Mouse (Mus musculus) erythroblast, embryonic 14.5 days (primary cell): Measurements from ENCODE around the gene Acvr1b. TPM values are rescaled to one million over a fixed set of nuclear protein-coding genes. Genes with fewer than 3 reads are reported as not detected.

Source experiments
- H3K27me3 ChIP-seq: 2 replicates; pipeline ENCODE4 v1.6.1; 2012; ENCODE audit warnings: inconsistent platforms; ENCODE audit not compliant: control insufficient read depth
- H3K36me3 ChIP-seq: 2 replicates; pipeline ENCODE4 v1.6.1; 2012; ENCODE audit warnings: mild to moderate bottlenecking, inconsistent platforms; ENCODE audit not compliant: control insufficient read depth
- H3K4me1 ChIP-seq: 2 replicates; pipeline ENCODE4 v1.6.1; 2012; ENCODE audit warnings: inconsistent platforms; ENCODE audit not compliant: control insufficient read depth
- H3K4me3 ChIP-seq: replicated peaks from 2 replicates; pipeline ENCODE3; 2012; ENCODE audit warnings: moderate library complexity, mild to moderate bottlenecking, inconsistent platforms
- H3K9me3 ChIP-seq: 2 replicates; pipeline ENCODE4 v1.6.1; 2012; ENCODE audit warnings: low read length, inconsistent platforms, mixed read lengths; ENCODE audit not compliant: control insufficient read depth
- GATA1 ChIP-seq: IDR thresholded peaks from 2 replicates; pipeline ENCODE4 v1.6.1; 2012; ENCODE audit warnings: low read length, inconsistent platforms, mixed read lengths
- TAL1 ChIP-seq: IDR thresholded peaks from 3 replicates; pipeline ENCODE4 v1.6.1; 2012; ENCODE audit warnings: low read length, inconsistent platforms, mixed read lengths
- polyA plus RNA-seq: library from polyadenylated mRNA; stranded (reverse); fragments of >175 nt; gene quantifications from 2 replicates; pipeline ENCODE4 v1.2.3, GENCODE M21; 2012

Acvr1b gene
- polyA plus RNA-seq, 1 experiment = 0.02 TPM

DNA sequence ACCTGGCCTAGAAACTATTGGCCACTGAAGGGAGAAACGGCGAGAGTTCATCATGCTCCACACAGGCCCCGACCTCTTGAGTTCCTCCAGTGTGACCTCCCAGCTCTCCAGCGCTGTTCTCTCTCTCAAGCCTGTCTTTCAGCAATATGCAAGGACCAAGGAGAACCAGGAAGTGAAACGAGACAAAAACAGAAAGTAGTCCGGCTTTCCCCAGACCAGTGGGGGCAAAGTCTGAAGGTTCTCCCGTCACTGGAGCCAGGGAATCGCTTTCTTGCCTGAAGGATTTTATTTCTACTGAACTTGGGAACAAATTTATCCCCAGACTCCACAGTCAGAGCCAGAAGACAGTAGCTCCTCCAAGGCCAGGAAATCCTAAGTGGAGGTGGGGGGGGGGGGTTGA, 29.1 kb upstream of the Acvr1b start:
- no peaks in the 10 kb centered on the region for H3K36me3 ChIP-seq
- H3K27me3 ChIP-seq = peaks cover 32% of the 10 kb centered on the region
- H3K9me3 ChIP-seq = no peaks in the 10 kb centered on the region
- no peak overlapping the region for H3K4me3 ChIP-seq
- TF ChIP-seq GATA1 (no peak), TAL1 (no peak)
- peaks cover 31% of the 10 kb centered on the region for H3K4me1 ChIP-seq

DNA sequence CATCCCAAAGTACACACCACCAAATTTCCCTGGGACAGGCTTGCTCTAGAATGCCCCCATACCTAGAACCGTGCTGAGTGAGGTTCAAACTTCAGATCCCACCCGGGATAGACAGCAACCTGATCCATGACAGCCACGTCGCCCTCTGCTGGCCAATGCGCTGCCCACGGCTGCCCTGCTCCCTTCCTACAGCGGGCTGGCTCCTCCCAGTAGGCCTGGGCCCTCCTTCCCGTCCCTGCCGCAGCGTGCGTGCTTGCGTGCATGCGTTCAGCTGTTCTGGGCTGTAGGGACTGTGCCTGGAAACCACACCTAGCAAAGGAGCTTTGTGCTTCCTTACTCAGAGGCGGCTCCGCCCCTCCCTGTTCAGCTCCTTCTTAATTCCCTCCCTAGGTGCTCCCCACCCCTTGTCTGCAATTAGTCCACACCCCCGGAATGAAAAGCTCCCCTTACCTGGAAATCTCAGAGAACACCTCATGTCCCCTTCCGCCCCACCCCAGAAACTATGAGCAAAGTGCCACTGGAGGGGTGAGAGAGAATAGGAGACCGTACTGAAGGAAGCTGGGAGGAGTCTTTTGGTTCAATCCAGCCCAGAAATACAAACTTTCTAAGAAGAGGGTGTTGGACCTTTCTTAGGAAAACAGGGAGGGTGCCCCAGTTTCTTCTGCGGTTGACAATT, 28.3 kb upstream of the Acvr1b start:
- Histone ChIP-seq H3K27me3 (peaks cover 28% of the 10 kb centered on the region), H3K4me3 (peak overlapping the region; percentile 18), H3K4me1 (peaks cover 25% of the 10 kb centered on the region), H3K9me3 (no peaks in the 10 kb centered on the region), H3K36me3 (no peaks in the 10 kb centered on the region)
- TF ChIP-seq GATA1 (no peak), TAL1 (no peak)

DNA sequence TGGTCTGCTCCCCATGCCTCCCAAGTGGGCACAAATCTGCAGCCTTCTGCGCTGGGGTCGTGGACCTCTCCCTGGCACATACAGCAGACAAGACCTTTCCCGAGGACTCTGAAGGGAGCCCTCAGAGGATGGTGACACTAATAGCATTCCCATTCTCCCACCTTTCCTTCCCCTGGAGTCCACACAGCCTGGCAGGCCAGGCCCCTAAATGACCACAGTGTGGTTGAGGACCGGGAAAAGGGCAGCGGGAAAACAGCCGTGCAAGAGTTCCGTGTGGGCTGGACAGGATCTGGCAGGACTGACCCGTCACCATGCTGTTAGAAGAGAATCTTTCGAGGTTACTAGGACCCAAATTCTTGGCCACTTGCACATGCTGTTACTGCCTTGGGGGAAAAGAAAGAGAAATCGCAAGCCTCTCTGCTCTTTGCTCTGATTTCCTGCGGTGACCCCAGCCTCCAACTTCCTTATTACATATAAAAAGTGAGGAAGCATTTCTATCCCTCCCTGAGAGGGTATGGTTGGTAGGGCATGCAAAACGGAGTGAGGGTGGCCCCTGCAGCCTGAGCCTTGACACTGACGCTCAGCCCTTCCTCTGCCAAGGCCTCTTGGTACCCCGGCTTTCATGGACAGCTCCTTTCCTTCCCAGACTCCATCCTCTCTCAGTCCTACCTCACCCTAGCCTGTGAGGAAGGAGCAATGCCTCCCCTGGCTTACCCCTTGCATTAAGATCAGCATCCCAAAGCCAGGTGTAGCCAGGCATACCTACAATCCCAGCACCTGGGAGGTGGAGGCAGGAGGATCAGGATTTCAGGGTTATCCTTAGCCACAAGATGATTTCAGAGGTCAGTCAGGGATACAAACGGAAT, 27.5 kb upstream of the Acvr1b start:
- Histone ChIP-seq H3K36me3 (no peaks in the 10 kb centered on the region), H3K27me3 (peaks cover 28% of the 10 kb centered on the region), H3K9me3 (no peaks in the 10 kb centered on the region), H3K4me3 (no peak overlapping the region), H3K4me1 (peaks cover 19% of the 10 kb centered on the region)
- no peak for TF ChIP-seq GATA1
- no peak for TF ChIP-seq TAL1

DNA sequence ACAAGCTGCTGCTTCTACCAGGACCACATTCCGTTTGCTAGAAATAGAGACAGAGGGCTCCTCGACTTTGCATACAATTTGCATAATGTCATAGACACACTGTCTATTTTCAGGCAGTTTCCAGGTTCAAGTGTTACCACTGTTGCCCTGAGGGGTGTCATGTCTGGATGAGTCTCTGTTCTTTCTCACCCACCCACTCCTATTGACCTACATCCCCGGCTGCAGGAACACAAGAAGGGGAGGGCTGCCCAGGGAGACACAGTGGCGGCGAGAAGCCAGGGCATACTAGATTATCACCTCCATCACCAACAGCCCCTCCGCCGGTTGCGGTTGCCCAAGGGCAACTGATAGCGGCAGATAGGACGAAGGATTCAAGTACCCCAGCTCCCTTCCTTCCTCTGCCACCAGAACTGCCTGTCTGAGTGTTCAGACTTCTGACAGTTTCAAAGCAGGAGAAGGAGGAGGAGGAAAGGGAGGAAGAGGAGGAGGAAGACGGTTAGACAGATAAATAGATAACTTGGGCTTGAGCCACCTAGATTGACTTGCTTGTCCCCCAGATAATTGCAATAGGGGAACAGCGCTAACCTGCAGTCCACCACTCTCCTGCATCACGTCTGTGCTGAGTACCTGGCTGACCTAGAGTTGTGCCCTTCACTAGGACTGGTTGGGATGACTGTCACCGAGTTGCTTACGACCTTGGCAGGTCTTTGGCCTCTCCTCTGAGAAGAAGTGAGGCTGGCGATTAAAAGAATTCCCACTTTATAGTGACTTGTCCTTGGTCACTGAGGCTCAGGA, 26.6 kb upstream of the Acvr1b start:
- Histone ChIP-seq H3K36me3 (no peaks in the 10 kb centered on the region), H3K4me3 (no peak overlapping the region), H3K27me3 (peaks cover 28% of the 10 kb centered on the region), H3K4me1 (peaks cover 19% of the 10 kb centered on the region), H3K9me3 (no peaks in the 10 kb centered on the region)
- TF ChIP-seq GATA1 (no peak), TAL1 (no peak)

DNA sequence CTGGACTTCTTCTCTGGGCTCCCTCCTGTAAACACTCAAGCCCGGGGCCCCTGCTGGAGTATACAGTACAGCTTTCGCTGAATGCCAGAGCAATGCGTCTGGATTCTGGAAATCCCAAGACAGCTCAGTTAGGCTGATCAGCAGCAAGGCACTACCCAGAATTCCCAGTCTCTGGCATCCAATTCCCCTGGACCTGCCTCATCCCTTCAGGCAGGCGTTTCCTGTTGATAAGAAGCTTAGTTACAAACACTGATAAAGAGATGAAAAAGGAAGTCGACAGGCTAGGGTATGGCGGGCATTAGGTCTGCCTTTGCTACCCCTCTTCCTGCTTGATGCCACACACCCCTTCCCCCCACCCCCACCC, 26.0 kb upstream of the Acvr1b start:
- Histone ChIP-seq H3K9me3 (no peaks in the 10 kb centered on the region), H3K27me3 (peaks cover 28% of the 10 kb centered on the region), H3K36me3 (no peaks in the 10 kb centered on the region), H3K4me3 (no peak overlapping the region), H3K4me1 (peaks cover 19% of the 10 kb centered on the region)
- TF ChIP-seq GATA1 (no peak), TAL1 (no peak)

DNA sequence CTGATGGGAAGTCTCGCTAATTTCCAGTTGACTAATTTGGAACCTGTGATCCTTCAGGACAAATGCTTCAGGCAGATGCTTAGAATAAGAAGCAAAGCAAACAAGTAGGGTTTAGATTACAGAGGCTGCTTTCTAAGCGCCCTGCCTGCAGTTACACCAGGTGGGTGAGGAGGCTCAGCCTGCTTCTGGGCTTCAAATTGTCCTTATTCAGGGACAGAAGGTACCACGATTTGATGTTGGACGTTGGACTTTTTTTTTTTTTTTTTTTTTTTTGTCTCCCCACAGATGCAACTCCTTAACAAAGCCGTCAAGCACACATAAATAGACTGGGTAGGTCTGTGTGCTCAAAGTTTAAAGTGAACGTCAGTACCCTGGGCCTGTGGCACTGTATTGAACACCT, 25.3 kb upstream of the Acvr1b start:
- H3K9me3 ChIP-seq = no peaks in the 10 kb centered on the region
- H3K36me3 ChIP-seq = no peaks in the 10 kb centered on the region
- H3K27me3 ChIP-seq = peaks cover 28% of the 10 kb centered on the region
- H3K4me1 ChIP-seq = peaks cover 19% of the 10 kb centered on the region
- no peak for TF ChIP-seq GATA1
- TF ChIP-seq TAL1 = no peak
- no peak overlapping the region for H3K4me3 ChIP-seq

DNA sequence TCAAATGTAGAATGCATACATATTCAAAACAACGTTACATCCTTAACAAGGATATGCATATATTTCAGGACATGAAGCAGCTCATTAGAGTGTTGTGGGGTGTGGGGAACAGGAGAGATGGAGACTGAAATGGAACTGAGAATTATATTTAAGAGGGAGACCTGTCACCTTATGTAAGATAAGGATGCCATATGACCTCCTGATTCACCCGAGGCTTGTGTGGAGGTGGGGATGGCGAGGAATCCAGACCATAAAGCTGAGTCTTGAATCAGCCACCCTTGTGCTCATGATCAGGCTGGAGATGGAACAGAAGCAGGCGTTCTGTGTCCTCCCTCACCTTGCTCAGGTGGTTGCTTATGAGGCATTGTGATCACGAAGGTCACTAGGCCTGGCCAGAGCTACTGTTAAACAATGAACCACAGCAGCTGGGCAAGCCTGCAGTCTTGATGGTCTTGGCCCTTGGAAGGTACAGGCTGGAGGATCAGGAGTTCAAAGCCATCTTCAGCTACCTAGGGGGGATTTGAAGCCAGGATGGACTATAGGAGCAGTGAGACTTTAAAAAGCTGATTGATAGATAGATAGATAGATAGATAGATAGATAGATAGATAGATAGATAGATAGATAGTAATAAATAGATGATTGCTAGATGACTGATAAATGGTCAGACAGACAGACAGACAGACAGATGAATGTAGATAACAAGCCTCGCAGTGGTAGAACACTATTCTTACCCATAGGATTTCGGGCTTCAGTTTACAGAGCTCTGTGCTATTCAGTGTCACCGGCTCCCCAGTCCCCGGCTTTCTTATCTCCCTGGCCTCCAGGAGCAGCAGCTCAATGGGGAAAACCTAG, 22.2 kb upstream of the Acvr1b start:
- peaks cover 3% of the 10 kb centered on the region; the same call in 1 of the 2 replicates for H3K9me3 ChIP-seq
- no peak for TF ChIP-seq GATA1
- TF ChIP-seq TAL1 = no peak
- peaks cover 15% of the 10 kb centered on the region for H3K27me3 ChIP-seq
- no peak overlapping the region for H3K4me3 ChIP-seq
- peaks cover 7% of the 10 kb centered on the region for H3K4me1 ChIP-seq
- no peaks in the 10 kb centered on the region for H3K36me3 ChIP-seq
